Mouse (Mus musculus) right cerebral cortex, postnatal 25 days (tissue): ENCODE measurements around the gene Tacc2.

Source experiments
- DNase-seq: peaks from one replicate; pipeline ENCODE4 v3.0.0; 2022

Gene Tacc2

GRCm38 (mm10) chr7:130732908-130733307 lies 155.7 kb downstream of the Tacc2 start:
- no peak for DNase-seq

GRCm38 (mm10) chr7:130733423-130733822 lies 156.2 kb downstream of the Tacc2 start:
- DNase-seq = no peak

- no peak for DNase-seq
These were observed 157.1 kb downstream of the Tacc2 start for GRCm38 (mm10) chr7:130734195-130734787.

GRCm38 (mm10) chr7:130741099-130741498 lies 163.9 kb downstream of the Tacc2 start:
- DNase-seq = no peak

- DNase-seq = no peak
These were observed 166.2 kb downstream of the Tacc2 start for GRCm38 (mm10) chr7:130743239-130744025.

- DNase-seq = no peak
These were observed 171.9 kb downstream of the Tacc2 start for GRCm38 (mm10) chr7:130749165-130749564.

- no peak for DNase-seq
These were observed 173.7 kb downstream of the Tacc2 start for GRCm38 (mm10) chr7:130750752-130751490.

- DNase-seq = no peak
These were observed 174.4 kb downstream of the Tacc2 start for GRCm38 (mm10) chr7:130751678-130752077.

GRCm38 (mm10) chr7:130754790-130755189 lies 177.6 kb downstream of the Tacc2 start:
- no peak for DNase-seq

GRCm38 (mm10) chr7:130756343-130756835 lies 179.2 kb downstream of the Tacc2 start:
- DNase-seq = no peak

- DNase-seq = no peak
These were observed 180.2 kb downstream of the Tacc2 start for GRCm38 (mm10) chr7:130757326-130757865.

- peak; percentile 64 for DNase-seq
These were observed 185.0 kb downstream of the Tacc2 start for GRCm38 (mm10) chr7:130762071-130762897.

- DNase-seq = no peak
These were observed 186.9 kb downstream of the Tacc2 start for GRCm38 (mm10) chr7:130764160-130764559.

GRCm38 (mm10) chr7:130766411-130767170 lies 189.4 kb downstream of the Tacc2 start:
- no peak for DNase-seq

GRCm38 (mm10) chr7:130768151-130768550 lies 190.9 kb downstream of the Tacc2 start:
- no peak for DNase-seq

- peak; percentile 77 for DNase-seq
These were observed 193.5 kb downstream of the Tacc2 start for GRCm38 (mm10) chr7:130770707-130771106.

- DNase-seq = no peak
These were observed 196.1 kb downstream of the Tacc2 start for GRCm38 (mm10) chr7:130773171-130773830.

- no peak for DNase-seq
These were observed 196.8 kb downstream of the Tacc2 start, which contains the start of gene Btbd16 for GRCm38 (mm10) chr7:130773914-130774630. TSS of gene Btbd16 (plus strand) at chr7:130774069.

- DNase-seq = no peak
These were observed 203.7 kb downstream of the Tacc2 start for GRCm38 (mm10) chr7:130780866-130781419.
